Comparison of ENCODE assay signal across 13 mouse cellular contexts in the genomic region with DNA sequence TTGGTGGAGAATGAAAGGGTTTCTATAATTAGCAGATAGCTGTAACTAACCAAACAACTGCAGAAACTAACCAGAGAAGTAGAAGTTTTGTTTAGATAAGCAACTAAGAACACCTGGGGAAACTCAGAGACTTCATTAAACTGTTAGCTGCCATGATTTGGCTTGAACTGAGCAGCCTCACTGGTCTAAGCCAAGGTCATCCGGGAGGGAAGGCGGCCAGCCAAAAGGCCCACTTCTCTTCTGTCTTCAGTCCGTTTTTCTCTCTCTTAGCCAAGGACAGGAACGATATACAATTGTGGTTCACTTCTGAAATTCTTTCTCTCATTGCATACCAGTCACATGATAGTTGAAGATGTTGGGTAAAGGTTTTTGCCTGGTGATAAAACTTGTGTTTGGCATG. TPM values are rescaled to one million over a fixed set of nuclear protein-coding genes. Genes with fewer than 3 reads are reported as not detected.
DNase-seq lines count a peak whose midpoint lies in the region; ATAC-seq and TF ChIP-seq lines count a peak whose summit lies in the region.
"Had no signal": no experiment of that assay in that cellular context is flagged by ENCODE, and none has a peak within 500 bp of the region (broad histone marks: within the 10 kb centered on the region; RNA-seq: fewer than 3 reads in every experiment).

No protein-coding gene starts in this region.

- H3K27ac ChIP-seq in gastrocnemius, adult 2 months, result peak overlapping the region; percentile 16; the same call in 1 of the 2 replicates
- peak overlapping the region; percentile 70 for H3K27ac ChIP-seq in lung, embryonic 15.5 days
- peak overlapping the region; percentile 83 for H3K27ac ChIP-seq in stomach, embryonic 16.5 days (ENCODE audit: low read length)
- no peak overlapping the region for H3K27ac ChIP-seq in forebrain, embryonic 11.5 days (ENCODE audit: low read depth, low read length)
- H3K27ac ChIP-seq: hindbrain, embryonic 10.5 days; liver, embryonic 15.5 days had no signal

- TF ChIP-seq CTCF in gastrocnemius, adult 2 months (IDR thresholded peaks at IDR 0.05), result no peak

- H3K9ac ChIP-seq in lung, embryonic 15.5 days, result no peak overlapping the region
- no peak overlapping the region for H3K9ac ChIP-seq in stomach, embryonic 16.5 days (ENCODE audit: low read length)
- no peak overlapping the region for H3K9ac ChIP-seq in forebrain, embryonic 11.5 days (ENCODE audit: low read length)
- H3K9ac ChIP-seq: liver, embryonic 15.5 days had no signal

- H3K4me3 ChIP-seq in gastrocnemius, adult 2 months, result no peak overlapping the region
- H3K4me3 ChIP-seq in lung, embryonic 15.5 days, result no peak overlapping the region
- H3K4me3 ChIP-seq in stomach, embryonic 16.5 days (replicated peaks; ENCODE audit: low read length), result no peak overlapping the region
- no peak overlapping the region for H3K4me3 ChIP-seq in forebrain, embryonic 11.5 days (ENCODE audit: low read depth, low read length)
- H3K4me3 ChIP-seq: hindbrain, embryonic 10.5 days; liver, embryonic 15.5 days had no signal

- H3K9me3 ChIP-seq in lung, embryonic 15.5 days, result no peaks in the 10 kb centered on the region
- H3K9me3 ChIP-seq in stomach, embryonic 16.5 days (replicated peaks; ENCODE audit: control insufficient read depth, low read length), result no peaks in the 10 kb centered on the region
- H3K9me3 ChIP-seq in forebrain, embryonic 11.5 days (ENCODE audit: control insufficient read depth, low read length), result no peaks in the 10 kb centered on the region
- H3K9me3 ChIP-seq: hindbrain, embryonic 10.5 days; liver, embryonic 15.5 days had no signal

- DNase-seq in gastrocnemius, adult 2 months, result no peak
- no peak for DNase-seq in gastrocnemius, postnatal 10 days
- DNase-seq in lung, adult 18-20 months, result no peak
- DNase-seq in heart, postnatal 4 days, result peak; percentile 58
- DNase-seq in layer of hippocampus, adult 18-20 months (ENCODE audit: low spot score in 2 of 2), result no peak
- DNase-seq in forebrain, embryonic 11.5 days (ENCODE audit: low spot score), result no peak
- DNase-seq: cerebellum, postnatal 14 days; spleen, adult 18-20 months; thymus, postnatal 14 days had no signal

- H3K4me2 ChIP-seq in lung, embryonic 15.5 days, result no peak overlapping the region
- no peak overlapping the region for H3K4me2 ChIP-seq in stomach, embryonic 16.5 days (ENCODE audit: low read depth, low read length)
- no peak overlapping the region for H3K4me2 ChIP-seq in forebrain, embryonic 11.5 days (ENCODE audit: low read depth, low read length, severe bottlenecking)
- H3K4me2 ChIP-seq: liver, embryonic 15.5 days had no signal

- no peak for ATAC-seq in lung, embryonic 15.5 days (ENCODE audit: borderline replicate concordance, extremely low read depth, low FRiP score, low TSS enrichment)
- ATAC-seq in stomach, embryonic 16.5 days (ENCODE audit: insufficient read depth, low FRiP score), result no peak
- no peak for ATAC-seq in forebrain, embryonic 11.5 days (replicated peaks; ENCODE audit: low FRiP score)

- H3K36me3 ChIP-seq in lung, embryonic 15.5 days, result peaks cover 18% of the 10 kb centered on the region; the same call in 1 of the 2 replicates
- no peaks in the 10 kb centered on the region for H3K36me3 ChIP-seq in stomach, embryonic 16.5 days (ENCODE audit: control insufficient read depth, insufficient read depth, low read length)
- H3K36me3 ChIP-seq in forebrain, embryonic 11.5 days (ENCODE audit: control insufficient read depth, insufficient read depth, low read length), result no peaks in the 10 kb centered on the region
- H3K36me3 ChIP-seq: liver, embryonic 15.5 days had no signal

- 42% methylated on average over 4 of the region's 4 CpGs for WGBS in lung, embryonic 15.5 days
- WGBS in stomach, embryonic 16.5 days, result 46% methylated on average over 4 of the region's 4 CpGs
- WGBS in forebrain, embryonic 11.5 days, result 85% methylated on average over 4 of the region's 4 CpGs

- intact Hi-C loops in gastrocnemius, adult 2 months (cut with DNase I), result loop anchor here (10.0 kb wide), 2 partner anchors 218 to 298 kb away; a partner anchor contains a TSS

- no peaks in the 10 kb centered on the region for H3K27me3 ChIP-seq in lung, embryonic 15.5 days
- no peaks in the 10 kb centered on the region for H3K27me3 ChIP-seq in stomach, embryonic 16.5 days (ENCODE audit: control insufficient read depth, insufficient read depth, low read length)
- no peaks in the 10 kb centered on the region for H3K27me3 ChIP-seq in forebrain, embryonic 11.5 days (ENCODE audit: control insufficient read depth, insufficient read depth, low read length)
- H3K27me3 ChIP-seq: liver, embryonic 15.5 days had no signal

- peaks cover 92% of the 10 kb centered on the region for H3K4me1 ChIP-seq in lung, embryonic 15.5 days
- peaks cover 58% of the 10 kb centered on the region for H3K4me1 ChIP-seq in stomach, embryonic 16.5 days (ENCODE audit: control insufficient read depth, insufficient read depth, low read length)
- peaks cover 4% of the 10 kb centered on the region; the same call in 1 of the 2 replicates for H3K4me1 ChIP-seq in forebrain, embryonic 11.5 days (replicated peaks; ENCODE audit: control insufficient read depth, insufficient read depth, low read length)

RNA-seq across cellular contexts. Expression of a gene that starts 59.9 kb away (rescaled TPM):
- 1 to 10 TPM; 1.8 TPM for total RNA-seq in gastrocnemius, adult 2 months (2021)
- total RNA-seq in gastrocnemius, postnatal 10 days (2021), result 1 to 10 TPM; 3.2 to 4.8 TPM
- polyA plus RNA-seq in lung, embryonic 15.5 days (2015; fragmentation: Nextera tagmentation; extraction: Ambion mirVana), result 89.1 and 98.1 TPM in 2 replicates
- 10 to 100 TPM; 10.7 to 13.7 TPM for total RNA-seq in heart, postnatal 4 days (2021)
- polyA plus RNA-seq in stomach, embryonic 16.5 days (2015; fragmentation: Nextera tagmentation; extraction: Ambion mirVana), result 106 and 112 TPM in 2 replicates
- 10 to 100 TPM; 30.4 to 35.9 TPM for total RNA-seq in layer of hippocampus, adult 18-20 months (2021)
- polyA plus RNA-seq in forebrain, embryonic 11.5 days (2014; fragmentation: Nextera tagmentation; extraction: Ambion mirVana), result 24.4 and 33.9 TPM in 2 replicates
